Mouse (Mus musculus) kidney, postnatal 36 days (tissue): ENCODE results near the gene Tnfrsf14.
A peak's percentile ranks its signal among the peaks of the same experiment; 100 is the strongest.

ENCODE experiments used
- DNase-seq, 2 experiments: peaks; one replicate each; pipeline ENCODE4 v3.0.0; 2021 to 2022; ENCODE audit warnings: mixed read lengths in 2 of 2

The Tnfrsf14 gene

GRCm38 (mm10) chr4:154948066-154948939 is 19.9 kb upstream of the Tnfrsf14 start:
- DNase-seq, result no peak

GRCm38 (mm10) chr4:154946319-154946718 is 18.0 kb upstream of the Tnfrsf14 start:
- peak; percentile 84 to 88 for DNase-seq

GRCm38 (mm10) chr4:154944121-154944590 is 15.8 kb upstream of the Tnfrsf14 start:
- DNase-seq, result peak; percentile 87 to 91

DNA sequence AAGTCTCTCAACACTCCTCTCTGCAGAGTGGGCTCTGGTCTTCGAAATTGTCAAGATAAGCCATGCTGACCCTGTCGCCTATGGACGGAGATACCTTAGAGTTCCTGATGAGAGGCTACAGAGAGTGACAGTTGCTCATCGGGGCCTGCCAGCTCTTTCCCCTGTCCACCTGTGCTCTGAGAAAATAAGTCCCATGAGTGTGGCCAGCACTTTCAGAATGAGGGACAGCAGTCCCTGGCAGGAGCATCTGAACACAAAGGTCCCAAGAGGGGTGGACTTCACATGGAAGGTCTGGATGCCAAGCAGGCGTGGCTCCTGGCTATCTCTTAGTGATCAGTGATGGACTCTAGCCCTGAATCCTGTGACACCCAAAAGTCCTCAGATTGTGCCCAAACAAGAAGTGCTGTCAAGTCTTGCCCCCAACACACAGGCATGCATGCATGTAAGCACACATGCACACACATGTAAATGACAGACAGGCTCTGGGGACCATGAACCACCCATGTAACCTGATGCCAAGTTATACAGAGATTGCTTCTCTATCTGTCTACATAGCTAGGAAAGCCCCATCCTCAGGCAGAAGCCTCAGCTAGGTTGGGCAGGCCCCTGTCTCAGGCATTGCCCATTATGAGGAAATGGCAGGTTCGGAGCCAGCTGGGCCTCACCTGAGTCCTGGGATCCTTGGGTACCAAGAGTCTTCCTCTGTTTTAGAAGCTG is 15.1 kb upstream of the Tnfrsf14 start:
- no peak for DNase-seq

DNA sequence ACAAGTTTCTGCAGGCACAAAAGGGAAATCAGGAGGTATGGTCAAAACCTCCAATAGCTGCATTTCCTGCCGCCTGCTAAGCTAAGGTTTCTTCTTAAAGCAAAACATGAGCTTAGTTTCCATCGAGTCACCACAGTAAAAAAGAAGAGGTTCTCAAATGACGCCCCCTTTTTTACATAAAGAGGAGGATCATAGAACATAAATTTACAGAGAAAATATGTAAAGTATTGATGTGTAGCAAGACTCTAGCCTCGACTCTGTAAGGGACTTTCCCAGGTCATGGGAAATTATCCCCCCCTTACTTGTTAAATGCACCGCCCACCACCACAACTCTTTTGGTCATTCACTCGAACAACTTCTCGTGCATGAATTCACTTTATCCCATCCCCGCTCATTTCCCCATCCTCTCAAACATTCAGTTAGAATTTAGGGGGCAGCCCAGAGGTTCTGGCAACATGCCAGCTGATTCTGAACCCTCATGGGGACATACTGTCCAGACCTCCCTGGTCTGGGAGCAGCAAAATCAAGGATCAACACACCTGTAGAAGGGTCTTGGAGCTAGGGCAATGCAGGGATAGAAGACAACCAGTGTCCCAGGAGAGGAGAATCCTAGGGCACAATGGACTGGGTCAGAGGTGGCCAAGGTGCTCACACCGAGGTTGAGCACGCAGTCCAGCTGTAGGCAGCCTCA is 14.4 kb upstream of the Tnfrsf14 start:
- no peak for DNase-seq

DNA sequence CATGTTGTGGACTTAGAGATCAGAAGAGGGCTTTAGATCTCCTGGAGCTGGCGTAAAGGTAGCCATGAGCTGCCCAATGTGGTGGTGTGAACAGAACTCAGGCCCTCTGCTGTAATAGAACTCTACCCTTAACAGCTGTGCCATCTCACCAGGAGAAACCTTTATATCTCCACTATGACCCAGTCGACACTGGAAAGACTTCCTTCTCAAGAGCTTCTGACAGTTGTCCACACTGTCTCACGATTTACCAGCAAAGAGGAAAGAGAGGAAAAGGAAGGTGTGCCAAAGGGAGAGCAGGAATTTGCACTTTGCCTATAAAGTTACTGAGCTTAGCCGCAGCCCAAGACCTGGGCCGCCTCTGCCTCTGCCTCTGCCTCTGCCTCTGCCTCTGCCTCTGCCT is 13.5 kb upstream of the Tnfrsf14 start:
- no peak for DNase-seq

- no peak for DNase-seq
Measured at GRCm38 (mm10) chr4:154940156-154940555, 11.8 kb upstream of the Tnfrsf14 start.

DNA sequence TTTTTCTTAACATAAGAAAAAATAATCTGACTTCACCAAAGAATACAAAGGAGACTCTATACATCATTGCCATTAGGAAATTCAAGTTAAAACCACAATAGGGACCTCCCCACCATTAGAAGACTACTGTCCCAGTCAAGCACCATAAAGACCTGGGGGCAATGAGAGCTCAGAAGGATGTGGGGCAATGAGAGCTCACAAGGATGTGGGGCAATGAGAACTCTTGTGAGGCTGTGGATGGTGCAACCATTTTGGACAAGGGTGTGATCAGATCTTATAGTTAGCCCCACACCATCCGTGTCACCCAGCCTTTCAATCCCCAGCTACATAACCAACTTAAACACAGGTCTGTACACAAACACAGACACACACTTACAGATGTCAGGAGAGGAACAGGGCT is 9.4 kb upstream of the Tnfrsf14 start:
- no peak for DNase-seq

DNA sequence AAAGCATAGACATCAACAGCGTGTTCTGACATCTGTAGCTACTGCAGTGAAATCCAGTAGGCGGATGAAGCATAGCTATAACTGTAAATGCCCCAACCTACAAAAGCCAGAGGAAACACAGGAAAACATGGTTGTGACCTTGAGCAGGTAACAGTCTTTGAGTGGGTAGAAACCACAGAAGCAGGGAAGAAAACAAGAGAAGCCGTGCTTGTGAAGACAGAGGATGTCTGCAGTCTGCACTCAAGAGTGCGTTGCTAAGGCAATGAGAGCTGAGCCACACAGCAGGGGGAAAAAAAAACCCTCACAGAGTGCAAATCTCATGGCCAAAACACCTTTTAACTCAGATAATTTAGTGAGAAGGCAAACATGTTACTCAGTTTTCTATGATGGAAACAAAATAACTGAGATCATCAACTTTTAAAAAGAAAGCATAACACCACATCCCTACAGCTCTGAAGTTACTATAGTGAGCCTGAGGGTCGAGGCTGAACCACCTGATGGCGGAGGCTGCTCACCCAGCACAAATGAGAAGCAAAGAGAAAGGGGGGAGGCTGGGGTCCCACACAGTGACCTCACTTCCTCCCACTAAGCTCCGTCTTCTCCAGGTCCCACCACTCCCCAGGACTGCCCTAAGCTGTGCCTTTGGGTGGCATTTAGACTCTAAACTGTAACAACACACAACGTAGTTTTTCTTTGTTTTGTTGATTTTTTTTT is 8.3 kb upstream of the Tnfrsf14 start:
- no peak for DNase-seq

DNA sequence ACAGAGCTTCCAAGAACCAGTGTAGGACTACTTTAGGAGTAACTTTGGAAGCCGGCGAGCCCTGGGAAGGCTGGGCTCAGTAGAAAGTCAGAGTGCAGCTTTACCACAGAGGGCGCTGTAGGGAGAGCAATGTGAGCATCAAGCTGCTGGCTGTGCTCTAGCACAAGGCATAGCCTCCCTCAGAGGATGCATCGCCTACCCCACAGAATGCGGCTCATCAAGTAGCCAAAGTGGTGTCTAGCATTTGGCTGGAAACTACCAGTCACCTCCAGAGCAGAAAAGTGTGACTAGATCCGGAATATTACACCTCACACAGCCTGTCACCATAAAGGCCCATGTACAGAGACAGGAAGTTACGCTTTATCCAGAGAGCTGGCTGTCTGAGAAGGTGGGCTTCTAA is 7.4 kb upstream of the Tnfrsf14 start:
- DNase-seq, result no peak

DNA sequence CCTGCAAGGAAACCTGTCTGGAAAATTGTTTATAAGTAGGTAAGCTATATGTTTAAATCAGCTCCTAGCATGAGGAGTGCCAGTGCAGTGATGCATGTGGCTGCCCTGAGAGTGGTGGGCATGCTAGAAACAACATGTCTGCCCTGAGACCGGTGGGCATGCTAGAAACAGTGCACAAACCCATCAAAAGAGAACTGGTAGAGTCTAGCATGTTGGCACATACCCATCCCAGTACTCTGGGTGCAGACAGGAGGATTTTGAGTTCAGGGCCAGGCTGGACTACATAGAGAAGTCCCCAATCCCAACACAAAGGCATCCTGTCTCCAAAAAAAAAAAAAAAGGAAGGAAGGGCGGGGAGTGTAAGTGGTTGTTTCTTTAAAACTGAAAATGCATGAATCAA is 6.4 kb upstream of the Tnfrsf14 start:
- DNase-seq, result no peak

GRCm38 (mm10) chr4:154933306-154933907 is 5.0 kb upstream of the Tnfrsf14 start:
- no peak for DNase-seq

- DNase-seq, result peak; percentile 32 to 51
Measured at GRCm38 (mm10) chr4:154929088-154929660, 811 bp upstream of the Tnfrsf14 start.

- DNase-seq, result peak; percentile 49 to 59
Measured at GRCm38 (mm10) chr4:154927899-154928337, 445 bp downstream of the Tnfrsf14 start.

GRCm38 (mm10) chr4:154926969-154927898 is 1.1 kb downstream of the Tnfrsf14 start:
- no peak for DNase-seq

GRCm38 (mm10) chr4:154925413-154925812 is 3.0 kb downstream of the Tnfrsf14 start:
- peak in 1 of 2 experiments; percentile 66 for DNase-seq

DNA sequence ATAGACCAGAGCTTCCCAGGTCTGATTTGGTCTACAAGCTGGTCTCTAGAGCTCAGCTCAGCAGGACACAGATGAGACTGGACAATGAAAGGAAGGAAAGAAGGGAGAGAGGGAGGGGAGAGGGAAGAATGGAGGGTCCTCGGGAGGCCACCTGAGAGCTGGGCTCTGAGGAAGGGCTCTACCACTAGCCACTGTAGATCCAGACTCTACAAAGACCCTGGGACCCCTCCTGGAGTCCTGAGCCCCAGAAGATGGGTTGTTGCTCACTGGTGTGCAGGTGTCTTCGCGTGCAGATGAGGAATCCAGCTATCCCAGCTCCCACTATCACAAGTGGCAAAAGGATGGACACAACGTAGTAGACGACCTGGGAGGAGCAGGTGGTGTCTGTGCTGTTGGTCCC is 5.4 kb downstream of the Tnfrsf14 start:
- no peak for DNase-seq

DNA sequence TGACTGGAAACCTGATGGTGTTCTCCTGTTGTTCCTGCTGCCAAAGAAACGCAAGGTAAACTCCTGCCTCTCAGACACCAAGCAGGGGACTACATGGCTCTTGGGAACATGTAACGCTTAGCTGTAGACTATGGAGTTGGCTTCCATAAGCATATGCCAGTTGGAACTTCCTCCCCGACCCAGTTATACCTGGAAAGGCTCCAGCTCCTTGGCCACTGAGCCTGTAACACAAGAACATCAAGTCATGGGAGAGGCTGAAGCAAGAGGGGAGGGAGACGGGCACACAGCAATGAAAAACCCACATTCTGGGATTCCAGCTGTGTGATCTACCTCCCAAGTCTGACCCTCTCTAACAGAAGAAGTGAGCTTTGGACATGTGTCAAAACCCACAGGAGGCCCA is 6.1 kb downstream of the Tnfrsf14 start:
- DNase-seq, result no peak

DNA sequence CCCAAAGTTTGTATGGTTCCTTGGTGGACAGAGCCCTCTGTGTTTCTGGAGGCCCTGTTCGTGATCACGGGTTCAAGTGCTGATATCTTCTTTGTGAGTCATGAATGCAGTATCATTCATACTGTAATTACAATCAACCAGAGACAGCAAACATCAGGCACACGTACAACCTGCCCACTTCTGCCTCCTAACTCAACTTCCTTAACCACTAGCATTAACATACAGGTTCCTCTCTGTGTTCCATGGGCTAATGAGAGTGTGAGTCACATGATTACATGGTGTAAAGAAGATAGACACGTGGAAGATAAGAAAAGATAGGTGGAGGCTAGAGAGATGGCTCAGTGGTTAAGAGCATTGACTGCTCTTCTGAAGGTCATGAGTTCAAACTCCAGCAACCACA is 11.7 kb downstream of the Tnfrsf14 start:
- no peak for DNase-seq

GRCm38 (mm10) chr4:154915286-154915685 is 13.1 kb downstream of the Tnfrsf14 start:
- peak; percentile 31 to 50 for DNase-seq

GRCm38 (mm10) chr4:154914707-154915106 is 13.7 kb downstream of the Tnfrsf14 start:
- peak; percentile 54 to 56 for DNase-seq
